Mouse (Mus musculus) liver, embryonic 14.5 days (tissue): Measurements from ENCODE around the gene Capn11. TPM values are rescaled to one million over a fixed set of nuclear protein-coding genes. Genes with fewer than 3 reads are reported as not detected.
A peak's percentile ranks its signal among the peaks of the same experiment; 100 is the strongest.
"Not testable (repeated sequence)": the region's sequence is repeated elsewhere in the genome, so short reads cannot be mapped to it uniquely, and the experiment has no call there.

Source experiments
- ATAC-seq: fragments of 200-750 bp; cut with Nextera tagmentation; 2 replicates; pipeline ENCODE4 v1.8.0; 2017; ENCODE audit warnings: moderate number of reproducible peaks, mild to moderate bottlenecking, moderate library complexity; ENCODE audit not compliant: insufficient read depth
- DNase-seq, 3 experiments: peaks; one replicate each; pipeline ENCODE4 v3.0.0-alpha.2; 2012 to 2013; ENCODE audit warnings: low read depth in 3 of 3, low spot score in 3 of 3
- H3K27ac ChIP-seq: fragments of 300-500 bp; sonication (generic); 2 replicates; pipeline ENCODE4 v1.5.1; 2014; ENCODE audit warnings: moderate library complexity, mild to moderate bottlenecking, control low read depth, inconsistent platforms
- H3K27me3 ChIP-seq: fragments of 300-500 bp; sonication (generic); 2 replicates; pipeline ENCODE4 v1.6.1; 2014; ENCODE audit warnings: mild to moderate bottlenecking, low read length, moderate library complexity; ENCODE audit not compliant: control insufficient read depth, insufficient read depth
- H3K36me3 ChIP-seq: fragments of 300-500 bp; sonication (generic); replicated peaks from 2 replicates; pipeline ENCODE4 v1.6.1; 2014; ENCODE audit warnings: low read depth; ENCODE audit not compliant: control insufficient read depth, insufficient read depth
- H3K4me1 ChIP-seq, 2 experiments: fragments of 200-500 bp in 1 of 2; fragments of 300-500 bp in 1 of 2; sonication (generic) in 1 of 2; replicated peaks; 2 replicates each; pipeline ENCODE4 v1.6.1; 2012 to 2014; ENCODE audit warnings: antibody characterized with exemption in 1 of 2, inconsistent platforms in 1 of 2, low read length in 1 of 2; ENCODE audit not compliant: control insufficient read depth in 2 of 2, insufficient read depth in 2 of 2
- H3K4me2 ChIP-seq: fragments of 300-500 bp; sonication (generic); 2 replicates; pipeline ENCODE4 v1.6.1; 2014; ENCODE audit warnings: low read depth, mild to moderate bottlenecking, control low read depth, moderate library complexity
- H3K4me3 ChIP-seq, 2 experiments: fragments of 200-500 bp in 1 of 2; fragments of 300-500 bp in 1 of 2; sonication (generic) in 1 of 2; 2 replicates each; pipeline ENCODE4 v1.5.1; 2012 to 2014; ENCODE audit warnings: low read depth in 2 of 2, low read length in 2 of 2, mild to moderate bottlenecking in 2 of 2, control low read depth in 1 of 2, inconsistent platforms in 1 of 2, moderate library complexity in 1 of 2; ENCODE audit not compliant: insufficient read depth in 1 of 2
- H3K9ac ChIP-seq: fragments of 300-500 bp; sonication (generic); replicated peaks from 2 replicates; pipeline ENCODE4 v1.6.1; 2014; ENCODE audit warnings: mild to moderate bottlenecking, control low read depth, moderate library complexity
- H3K9me3 ChIP-seq: fragments of 300-500 bp; sonication (generic); 2 replicates; pipeline ENCODE4 v1.6.1; 2016; ENCODE audit warnings: low read length, mixed read lengths; ENCODE audit not compliant: control insufficient read depth
- CTCF ChIP-seq: IDR thresholded peaks from 2 replicates; pipeline ENCODE4 v1.5.1; 2016; ENCODE audit warnings: antibody characterized with exemption, low read depth, control low read depth
- EP300 ChIP-seq: IDR thresholded peaks from 2 replicates; pipeline ENCODE4 v1.6.1; 2016; ENCODE audit warnings: antibody characterized with exemption, low read depth
- WGBS: fragments of 180-500 bp; shearing (Covaris S2); extraction: QIAGEN DNeasy Blood & Tissue Kit; methylation state at CpG from one replicate; pipeline ENCODE4 v1.1.7; 2014; ENCODE audit not compliant: insufficient replicate concordance; 5-methylcytosine and 5-hydroxymethylcytosine counted together
- polyA plus RNA-seq, 2 experiments: library from polyadenylated mRNA; depleted of rRNA in 1 of 2; stranded (reverse) in 1 of 2; unstranded in 1 of 2; fragments of >200 nt; fragmentation: Nextera tagmentation in 1 of 2; extraction: Ambion mirVana in 1 of 2; gene quantifications; 2 replicates each; pipeline versions ENCODE4 v1.2.1 to v1.2.3; 2012 to 2014

Capn11 gene
- polyA plus RNA-seq, 2 experiments: not detected

DNA sequence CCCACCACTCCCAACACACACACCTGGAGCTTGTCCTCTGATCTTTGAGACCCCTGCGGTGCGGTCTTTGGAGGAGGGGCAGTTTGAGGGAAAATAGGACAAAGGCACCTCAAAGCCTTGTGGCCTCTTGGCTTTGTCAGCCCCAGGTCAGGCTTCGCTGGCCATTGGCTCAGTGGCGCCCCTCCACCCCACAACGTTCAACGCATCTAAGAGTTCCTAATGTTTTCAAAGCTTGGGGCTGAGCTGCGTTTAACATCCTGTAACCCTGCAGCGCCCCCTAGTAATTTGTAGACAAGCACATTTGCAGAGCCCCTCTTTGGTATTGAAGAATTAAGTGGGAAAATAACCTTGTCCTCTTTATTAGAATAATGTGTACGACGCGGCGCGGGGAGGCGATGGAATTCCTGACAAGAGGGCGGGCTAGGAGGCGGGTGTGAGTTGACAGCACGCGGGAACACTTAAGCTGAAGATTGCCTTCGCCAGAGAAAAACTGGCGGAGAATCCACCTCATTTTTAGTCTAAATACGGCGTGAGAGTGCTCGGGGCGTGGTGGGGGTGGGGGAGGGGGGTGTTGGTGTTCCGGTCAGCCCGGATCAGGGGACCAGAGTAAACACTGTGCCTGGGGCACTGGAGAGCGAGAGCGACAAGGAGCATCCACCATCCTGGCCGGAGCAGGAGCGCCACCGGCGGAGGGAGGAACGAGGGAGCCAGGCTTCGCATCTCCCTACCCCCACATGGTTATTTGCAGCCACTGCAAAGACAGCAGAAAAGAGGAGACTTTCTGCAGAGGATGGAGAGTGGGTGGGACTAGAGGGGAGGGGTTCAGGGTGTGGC is 29.0 kb downstream of the Capn11 start:
- 3% methylated on average over 34 of the region's 34 CpGs for WGBS

DNA sequence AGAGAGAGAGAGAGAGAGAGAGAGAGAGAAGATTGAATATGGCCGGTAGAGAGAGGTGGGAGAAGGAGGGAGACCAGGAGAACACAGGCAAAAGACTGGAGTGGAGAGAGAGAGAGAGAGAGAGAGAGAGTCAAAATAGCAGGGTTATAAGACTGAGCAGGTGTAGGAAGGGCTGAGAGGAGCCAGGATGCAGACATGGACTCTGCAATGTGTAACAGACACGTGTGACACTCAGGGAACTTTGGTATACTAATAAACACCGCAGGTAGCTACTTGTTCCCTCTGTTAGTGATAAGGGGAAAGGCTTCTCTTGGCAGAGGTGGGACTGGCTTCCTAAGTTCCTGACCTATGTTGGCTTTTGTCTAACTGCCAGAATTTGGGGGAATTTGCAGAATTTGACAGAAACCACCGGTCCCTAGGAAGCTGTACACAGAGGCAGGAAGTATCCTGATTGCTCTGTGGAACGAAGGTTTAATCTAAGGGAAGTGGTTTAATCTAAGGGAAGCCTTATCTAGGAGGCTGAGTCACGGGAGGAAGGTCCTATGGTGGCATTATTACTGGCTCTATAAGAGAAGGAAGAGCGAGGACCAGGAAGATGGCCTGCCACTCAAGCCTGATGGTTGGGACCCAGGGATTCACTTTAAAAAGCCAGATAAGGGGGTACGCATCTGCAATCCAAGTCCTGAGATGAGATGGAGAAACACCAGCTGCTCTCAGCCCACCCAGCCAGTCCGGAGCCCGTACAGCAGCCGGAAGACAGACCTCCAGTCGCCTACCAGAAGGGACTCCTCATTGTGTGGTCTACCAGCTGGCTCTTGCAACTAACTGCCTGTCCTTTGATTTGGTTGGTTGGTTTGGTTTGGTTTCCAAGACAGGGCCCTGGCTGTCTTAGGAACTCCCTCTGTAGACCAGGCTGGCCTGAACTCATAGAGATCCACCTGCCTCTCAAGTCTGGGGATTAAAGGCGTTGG is 30.0 kb downstream of the Capn11 start:
- no peak for ATAC-seq

More for the DNA sequence above, 29.0 kb downstream of the Capn11 start:
- no peaks in the 10 kb centered on the region for H3K36me3 ChIP-seq
- H3K27me3 ChIP-seq: no peaks in the 10 kb centered on the region; the same call in 1 of the 2 replicates
- H3K4me2 ChIP-seq: peak overlapping the region; percentile 67
- TF ChIP-seq EP300 (no peak), CTCF (peak; percentile 77)
- no peak overlapping the region for H3K27ac ChIP-seq
- peak; percentile 49; the same call in 1 of the 2 replicates for ATAC-seq
- H3K4me1 ChIP-seq: peaks cover 0 to 21% of the 10 kb centered on the region in 2 experiments; a peak in 3 of 4 replicates
- peak; percentile 52 to 60 (median 57) for DNase-seq
- no peaks in the 10 kb centered on the region for H3K9me3 ChIP-seq
- peak overlapping the region in 1 of 2 experiments; percentile 32; a peak in 2 of 4 replicates for H3K4me3 ChIP-seq
- H3K9ac ChIP-seq: peak overlapping the region; percentile 9; the same call in 1 of the 2 replicates

DNA sequence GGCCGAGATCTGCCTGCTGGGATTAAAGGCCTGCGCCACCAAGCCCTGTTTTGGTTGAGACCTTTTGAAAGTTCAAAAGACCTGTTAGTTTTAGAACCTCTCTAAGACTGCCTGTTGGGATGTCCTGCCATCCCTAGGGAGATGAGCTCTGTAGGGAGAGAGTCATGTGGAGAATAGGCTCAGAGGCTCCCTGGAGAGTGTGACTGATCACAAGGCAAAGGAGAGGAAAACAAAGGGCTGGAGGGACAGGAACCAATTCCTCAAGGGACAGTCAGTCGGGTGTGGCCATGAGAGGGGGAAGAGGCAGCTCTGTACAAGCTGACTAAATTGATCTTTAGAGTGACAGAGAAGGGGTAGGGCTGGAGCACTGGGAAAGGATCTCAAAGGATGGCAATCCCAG is 31.0 kb downstream of the Capn11 start:
- H3K36me3 ChIP-seq: no peaks in the 10 kb centered on the region
- no peak overlapping the region for H3K4me2 ChIP-seq
- H3K9ac ChIP-seq: no peak overlapping the region
- no peaks in the 10 kb centered on the region for H3K9me3 ChIP-seq
- 60% methylated on average over 3 of the region's 3 CpGs for WGBS
- no peak for DNase-seq
- H3K4me1 ChIP-seq: peaks cover 0 to 21% of the 10 kb centered on the region in 2 experiments; a peak in 3 of 4 replicates
- H3K27ac ChIP-seq: no peak overlapping the region
- H3K4me3 ChIP-seq: no peak overlapping the region
- no peaks in the 10 kb centered on the region; the same call in 1 of the 2 replicates for H3K27me3 ChIP-seq
- TF ChIP-seq EP300 (no peak), CTCF (no peak)
- ATAC-seq: no peak

More for the DNA sequence above, 30.0 kb downstream of the Capn11 start:
- Histone ChIP-seq H3K27ac (no peak overlapping the region), H3K4me3 (no peak overlapping the region), H3K9ac (no peak overlapping the region), H3K36me3 (no peaks in the 10 kb centered on the region), H3K4me2 (peak overlapping the region; percentile 67), H3K4me1 (peaks cover 0 to 21% of the 10 kb centered on the region in 2 experiments; a peak in 3 of 4 replicates), H3K9me3 (no peaks in the 10 kb centered on the region), H3K27me3 (no peaks in the 10 kb centered on the region; the same call in 1 of the 2 replicates)
- TF ChIP-seq EP300 (no peak), CTCF (no peak)
- 35% methylated on average over 13 of the region's 13 CpGs for WGBS
- no peak for DNase-seq

DNA sequence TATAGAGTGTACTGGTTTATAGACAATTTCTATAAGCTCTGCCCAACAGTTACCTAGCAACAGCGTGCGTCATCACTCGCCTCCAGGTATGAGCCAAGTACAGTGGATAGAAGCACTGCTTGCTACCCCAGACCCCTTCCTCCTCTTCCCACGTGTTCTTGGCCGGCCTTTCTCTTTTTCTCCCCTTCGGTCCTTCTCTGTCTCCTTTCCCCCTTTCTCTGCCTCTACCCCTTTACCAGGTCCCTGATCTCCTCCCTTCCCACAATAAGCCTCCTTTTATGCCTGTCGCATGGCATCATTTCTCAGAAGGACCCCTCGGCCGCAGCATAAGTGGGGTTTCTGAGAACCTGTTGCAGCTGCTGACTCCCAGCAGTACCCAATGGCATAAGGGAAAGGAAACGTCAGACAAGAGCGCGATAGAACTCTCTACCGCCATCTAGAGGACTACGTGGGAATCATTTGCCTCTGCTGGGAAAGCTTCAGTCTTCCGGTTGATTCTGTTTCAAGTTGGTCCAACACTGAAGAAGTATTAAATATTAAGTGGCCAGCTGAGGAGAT is 32.5 kb downstream of the Capn11 start:
- no peaks in the 10 kb centered on the region for H3K9me3 ChIP-seq
- TF ChIP-seq CTCF (peak; percentile 93), EP300 (no peak)
- peaks cover 0 to 21% of the 10 kb centered on the region in 2 experiments; a peak in 3 of 4 replicates for H3K4me1 ChIP-seq
- H3K4me2 ChIP-seq: peak overlapping the region; percentile 31
- H3K9ac ChIP-seq: no peak overlapping the region
- no peaks in the 10 kb centered on the region; the same call in 1 of the 2 replicates for H3K27me3 ChIP-seq
- no peak overlapping the region for H3K27ac ChIP-seq
- no peaks in the 10 kb centered on the region for H3K36me3 ChIP-seq
- ATAC-seq (peak; percentile 47; the same call in 1 of the 2 replicates), DNase-seq (peak; percentile 66 to 77 (median 69))
- peak overlapping the region in 1 of 2 experiments; percentile 24; a peak in 1 of 4 replicates for H3K4me3 ChIP-seq
- WGBS: 21% methylated on average over 15 of the region's 15 CpGs

DNA sequence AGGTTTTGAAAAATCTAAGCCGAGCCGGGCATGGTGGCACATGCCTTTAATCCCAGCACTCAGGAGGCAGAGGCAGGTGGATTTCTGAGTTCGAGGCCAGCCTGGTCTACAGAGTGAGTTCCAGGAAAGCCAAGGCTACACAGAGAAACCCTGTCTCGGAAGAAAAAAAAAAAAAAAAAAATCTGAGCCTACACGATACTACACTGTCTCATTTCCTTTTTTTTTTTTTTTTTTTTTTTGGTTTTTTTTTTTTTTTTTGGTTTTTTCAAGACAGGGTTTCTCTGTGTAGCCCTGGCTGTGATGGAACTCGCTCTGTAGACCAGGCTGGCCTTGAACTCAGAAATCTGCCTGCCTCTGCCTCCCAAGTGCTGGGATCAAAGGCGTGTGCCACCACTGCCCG is 35.7 kb downstream of the Capn11 start:
- H3K4me1 ChIP-seq: peaks cover 3 to 26% of the 10 kb centered on the region in 2 experiments; a peak in 3 of 4 replicates
- H3K4me3 ChIP-seq, H3K9ac ChIP-seq, H3K27ac ChIP-seq, DNase-seq, H3K4me2 ChIP-seq, ATAC-seq, H3K36me3 ChIP-seq, H3K9me3 ChIP-seq, H3K27me3 ChIP-seq: not testable (repeated sequence)
- 59% methylated on average over 8 of the region's 8 CpGs for WGBS
